Mouse (Mus musculus) liver, embryonic 15.5 days (tissue): ENCODE measurements at regions not wholly inside any gene's neighbourhood (a gene's known extent, or its start where the extent isn't known, plus 50 kb on each side); places are given as distances from the start of the nearest gene placed in this dataset.

Experiments used
- ATAC-seq: fragments of 200-750 bp; cut with Nextera tagmentation; 2 replicates; pipeline ENCODE4 v1.8.0; 2017; ENCODE audit warnings: moderate number of reproducible peaks, mild to moderate bottlenecking, moderate library complexity; ENCODE audit not compliant: insufficient read depth
- H3K27ac ChIP-seq: fragments of 300-500 bp; sonication (generic); replicated peaks from 2 replicates; pipeline ENCODE4 v1.5.1; 2015; ENCODE audit warnings: mild to moderate bottlenecking, inconsistent platforms
- H3K27me3 ChIP-seq: fragments of 300-500 bp; sonication (generic); 2 replicates; pipeline ENCODE4 v1.6.1; 2015; ENCODE audit warnings: mild to moderate bottlenecking, inconsistent platforms
- H3K36me3 ChIP-seq: fragments of 300-500 bp; sonication (generic); replicated peaks from 2 replicates; pipeline ENCODE4 v1.6.1; 2015; ENCODE audit warnings: moderate library complexity, mild to moderate bottlenecking, inconsistent platforms
- H3K4me1 ChIP-seq: fragments of 300-500 bp; sonication (generic); replicated peaks from 2 replicates; pipeline ENCODE4 v1.6.1; 2015; ENCODE audit warnings: inconsistent platforms
- H3K4me2 ChIP-seq: fragments of 300-500 bp; sonication (generic); 2 replicates; pipeline ENCODE4 v1.6.1; 2015; ENCODE audit warnings: moderate library complexity, mild to moderate bottlenecking, inconsistent platforms
- H3K4me3 ChIP-seq: fragments of 300-500 bp; sonication (generic); replicated peaks from 2 replicates; pipeline ENCODE4 v1.5.1; 2015; ENCODE audit warnings: mild to moderate bottlenecking, inconsistent platforms
- H3K9ac ChIP-seq: fragments of 300-500 bp; sonication (generic); 2 replicates; pipeline ENCODE4 v1.6.1; 2015; ENCODE audit warnings: moderate library complexity, mild to moderate bottlenecking, inconsistent platforms
- H3K9me3 ChIP-seq: fragments of 300-500 bp; sonication (generic); replicated peaks from 2 replicates; pipeline ENCODE4 v1.6.1; 2016; ENCODE audit warnings: inconsistent platforms
- WGBS: fragments of 180-500 bp; shearing (Covaris S2); methylation state at CpG from one replicate; pipeline ENCODE4 v1.1.7; 2015; ENCODE audit warnings: mixed read lengths; ENCODE audit not compliant: insufficient replicate concordance; 5-methylcytosine and 5-hydroxymethylcytosine counted together

DNA sequence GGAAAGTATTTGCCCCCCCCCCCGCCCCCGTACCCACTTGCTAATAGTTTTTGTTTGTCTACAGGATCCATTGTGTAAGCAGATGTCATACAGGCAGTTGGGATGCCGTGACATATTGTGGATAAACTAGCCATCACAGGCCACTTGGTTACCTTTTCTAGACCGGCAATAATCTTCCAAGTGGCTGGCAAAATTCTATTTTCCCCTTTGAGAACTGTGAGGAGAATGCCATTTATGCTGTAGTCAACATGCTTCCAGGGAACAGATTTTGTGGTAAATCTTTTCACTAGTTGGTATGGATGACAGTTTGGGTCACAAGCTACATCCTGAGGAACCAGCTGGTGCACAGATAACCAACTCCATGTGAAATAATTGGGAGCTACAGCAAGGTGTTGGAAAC, 456.5 kb upstream of the Plxna2 start:
- no peak for ATAC-seq
- Histone ChIP-seq H3K9me3 (no peaks in the 10 kb centered on the region), H3K36me3 (no peaks in the 10 kb centered on the region), H3K27ac (no peak overlapping the region), H3K9ac (no peak overlapping the region), H3K4me2 (no peak overlapping the region), H3K27me3 (no peaks in the 10 kb centered on the region), H3K4me3 (no peak overlapping the region), H3K4me1 (no peaks in the 10 kb centered on the region)
- 57% methylated on average over 4 of the region's 4 CpGs for WGBS

DNA sequence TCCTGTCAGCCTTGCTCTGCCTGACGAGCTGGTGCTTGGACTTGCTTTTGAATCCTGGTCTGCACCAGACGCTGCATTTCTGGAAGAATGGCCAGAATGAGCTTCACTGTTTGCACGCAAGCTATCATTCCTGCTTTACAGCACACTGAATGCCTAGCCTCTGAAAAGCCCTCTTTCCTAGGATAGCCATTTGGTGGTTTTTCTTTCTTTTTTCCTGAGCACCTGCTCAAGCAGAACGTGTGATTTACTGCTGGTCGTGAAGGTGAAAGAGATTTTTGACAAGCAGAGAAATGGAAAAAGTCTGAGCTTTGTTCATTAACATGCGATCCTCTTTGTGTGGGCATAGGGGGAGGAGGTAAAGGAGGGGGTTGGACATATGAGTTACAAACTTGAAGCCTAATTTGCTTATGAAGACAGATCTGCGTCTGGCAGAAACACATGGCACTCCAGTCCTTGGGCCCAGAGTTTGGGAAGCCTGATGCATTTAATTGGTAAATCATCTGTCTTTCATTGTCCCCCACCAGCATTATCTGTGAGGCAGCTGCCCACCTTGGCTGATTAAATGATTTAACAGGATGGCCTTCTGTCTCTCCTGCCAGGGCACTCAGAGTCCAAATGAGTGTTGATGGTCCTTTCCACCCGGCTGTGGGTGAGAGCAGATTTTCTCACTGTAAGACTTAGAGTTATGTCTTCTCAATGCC, 457.1 kb upstream of the Plxna2 start:
- Histone ChIP-seq H3K4me3 (no peak overlapping the region), H3K9ac (no peak overlapping the region), H3K4me1 (no peaks in the 10 kb centered on the region), H3K27me3 (no peaks in the 10 kb centered on the region), H3K9me3 (no peaks in the 10 kb centered on the region), H3K36me3 (no peaks in the 10 kb centered on the region), H3K4me2 (no peak overlapping the region), H3K27ac (no peak overlapping the region)
- 60% methylated on average over 8 of the region's 8 CpGs for WGBS
- no peak for ATAC-seq

DNA sequence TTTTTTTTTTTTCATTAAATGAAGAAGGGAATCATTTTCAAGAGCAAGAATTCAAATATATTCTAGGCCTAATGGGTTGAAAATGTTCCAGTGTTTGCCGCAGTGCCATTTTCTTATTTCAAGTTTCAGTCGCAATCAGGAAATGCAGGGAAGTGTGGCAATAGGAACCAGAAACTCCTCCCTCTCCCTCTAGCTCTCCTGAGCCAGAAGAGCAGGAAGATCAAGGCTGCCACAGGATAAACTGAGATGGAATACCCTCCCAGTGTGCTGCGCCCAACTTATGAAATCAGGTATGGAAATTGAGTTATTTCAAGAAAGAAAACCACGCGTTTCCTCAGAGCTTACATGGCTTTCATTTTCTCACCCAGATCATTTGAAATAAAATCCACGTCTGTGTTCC, 460.8 kb upstream of the Plxna2 start:
- Histone ChIP-seq H3K9ac (no peak overlapping the region), H3K27ac (no peak overlapping the region), H3K4me2 (no peak overlapping the region), H3K36me3 (no peaks in the 10 kb centered on the region), H3K9me3 (no peaks in the 10 kb centered on the region), H3K4me1 (no peaks in the 10 kb centered on the region), H3K4me3 (no peak overlapping the region), H3K27me3 (no peaks in the 10 kb centered on the region)
- 65% methylated on average over 6 of the region's 6 CpGs for WGBS
- no peak for ATAC-seq

DNA sequence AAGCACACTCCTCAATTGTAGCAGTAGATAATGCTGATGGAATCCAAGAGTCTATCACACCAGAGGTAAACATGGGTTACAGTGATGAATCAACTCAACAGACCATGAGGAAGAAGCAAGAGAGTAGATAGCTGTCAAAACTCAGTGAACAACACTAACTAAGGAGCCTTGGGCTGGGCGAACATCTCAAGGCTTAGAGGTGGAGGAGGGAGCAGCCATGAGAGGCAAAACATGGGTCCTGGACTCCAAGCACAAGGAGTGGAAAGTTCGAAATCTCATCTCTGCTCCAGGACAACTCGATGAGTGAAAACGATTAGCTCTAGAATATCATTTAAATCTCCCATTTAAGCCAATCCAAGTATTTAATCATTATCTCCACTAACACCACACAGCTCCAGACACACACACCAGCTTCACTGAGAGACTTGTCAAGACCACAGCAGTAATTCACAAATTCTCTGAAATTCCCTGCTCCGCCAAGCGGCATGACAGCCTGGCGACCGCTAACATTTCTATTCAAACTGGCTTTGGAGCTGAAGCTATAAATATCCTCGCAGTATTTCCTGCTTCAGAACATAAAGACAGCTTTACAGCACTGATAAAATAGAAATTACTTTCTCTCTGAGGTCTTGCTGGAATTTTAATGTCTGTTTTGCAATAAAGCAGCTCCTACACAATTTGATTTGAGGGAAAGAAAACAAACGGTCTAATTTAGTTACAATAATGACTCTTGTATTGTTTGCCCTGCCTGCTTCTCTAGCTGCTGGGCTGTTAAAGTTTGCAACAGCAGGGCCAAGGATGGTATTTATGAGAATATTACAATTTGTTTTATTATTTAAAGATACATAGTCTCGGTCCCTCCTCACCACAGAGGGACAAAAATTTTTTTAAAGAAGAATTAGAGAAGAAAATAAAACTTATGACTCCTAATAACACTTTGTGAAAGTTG, 469.3 kb upstream of the Plxna2 start:
- WGBS, result 33% methylated on average over 11 of the region's 11 CpGs
- H3K4me3 ChIP-seq, result no peak overlapping the region
- H3K9me3 ChIP-seq, result no peaks in the 10 kb centered on the region
- ATAC-seq, result no peak
- H3K36me3 ChIP-seq, result no peaks in the 10 kb centered on the region
- no peaks in the 10 kb centered on the region for H3K27me3 ChIP-seq
- H3K4me2 ChIP-seq, result no peak overlapping the region
- H3K9ac ChIP-seq, result no peak overlapping the region
- H3K27ac ChIP-seq, result no peak overlapping the region
- no peaks in the 10 kb centered on the region for H3K4me1 ChIP-seq

DNA sequence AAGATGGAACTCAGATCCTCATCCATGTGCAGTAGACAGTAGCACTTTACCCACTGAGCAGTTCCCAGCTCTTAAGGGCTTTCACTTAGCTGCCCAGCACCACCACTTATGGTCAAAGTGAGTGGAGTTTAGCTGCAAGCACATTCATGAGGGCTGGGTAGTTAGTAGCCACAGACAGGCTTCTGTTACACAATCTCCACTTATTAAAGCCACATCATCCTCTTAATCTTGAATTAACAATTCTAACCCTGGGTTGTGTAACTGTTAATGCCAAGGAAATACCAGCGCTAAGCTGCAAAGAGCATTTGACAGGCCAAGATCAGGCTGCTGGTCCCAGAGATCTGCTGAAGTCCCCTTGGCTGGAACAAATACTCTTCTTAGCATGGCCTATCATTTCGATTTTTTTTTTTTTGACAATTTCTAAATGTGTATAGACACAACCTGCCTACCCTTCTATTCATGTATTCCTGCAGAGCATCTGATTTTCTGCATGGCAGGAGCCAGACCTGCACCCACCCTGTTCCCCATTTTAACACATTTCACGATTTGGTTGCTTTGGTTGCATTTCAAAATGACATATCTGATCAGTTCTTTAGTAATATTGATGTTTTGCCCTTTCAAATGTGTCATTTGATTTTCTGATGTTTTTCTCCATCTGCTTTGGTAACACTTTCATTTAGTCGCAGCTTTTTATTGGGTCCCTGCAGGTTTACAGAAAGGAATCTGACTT, 500.2 kb upstream of the Plxna2 start:
- no peak overlapping the region for H3K4me2 ChIP-seq
- no peaks in the 10 kb centered on the region for H3K9me3 ChIP-seq
- ATAC-seq, result no peak
- no peak overlapping the region for H3K4me3 ChIP-seq
- H3K4me1 ChIP-seq, result no peaks in the 10 kb centered on the region
- no peak overlapping the region for H3K27ac ChIP-seq
- no peaks in the 10 kb centered on the region for H3K36me3 ChIP-seq
- WGBS, result 46% methylated on average over 4 of the region's 4 CpGs
- no peak overlapping the region for H3K9ac ChIP-seq
- H3K27me3 ChIP-seq, result no peaks in the 10 kb centered on the region

DNA sequence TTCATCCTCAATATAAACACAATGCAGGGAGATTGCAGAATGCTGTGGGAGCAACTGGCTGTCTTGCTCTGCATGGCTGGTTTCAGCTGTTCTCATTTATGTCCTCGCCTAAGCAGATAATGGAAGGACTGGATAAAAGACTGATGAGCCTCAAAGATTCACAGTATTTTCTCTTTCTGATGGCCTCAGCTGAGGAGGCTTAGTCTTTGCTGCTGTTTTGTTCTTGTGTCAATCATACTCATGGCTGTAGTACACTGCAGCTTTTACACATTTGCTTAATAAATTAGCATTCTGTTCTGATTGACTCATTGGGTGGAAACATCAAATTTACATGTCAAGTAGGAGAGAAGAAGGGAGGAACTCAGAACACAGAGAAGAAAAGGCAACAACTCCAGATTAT, 503.6 kb upstream of the Plxna2 start:
- Histone ChIP-seq H3K9me3 (no peaks in the 10 kb centered on the region), H3K4me1 (no peaks in the 10 kb centered on the region), H3K4me3 (no peak overlapping the region), H3K27ac (no peak overlapping the region), H3K27me3 (no peaks in the 10 kb centered on the region), H3K9ac (no peak overlapping the region), H3K4me2 (no peak overlapping the region), H3K36me3 (no peaks in the 10 kb centered on the region)
- WGBS, result 37% methylated on average over 1 of the region's 1 CpGs
- no peak for ATAC-seq

DNA sequence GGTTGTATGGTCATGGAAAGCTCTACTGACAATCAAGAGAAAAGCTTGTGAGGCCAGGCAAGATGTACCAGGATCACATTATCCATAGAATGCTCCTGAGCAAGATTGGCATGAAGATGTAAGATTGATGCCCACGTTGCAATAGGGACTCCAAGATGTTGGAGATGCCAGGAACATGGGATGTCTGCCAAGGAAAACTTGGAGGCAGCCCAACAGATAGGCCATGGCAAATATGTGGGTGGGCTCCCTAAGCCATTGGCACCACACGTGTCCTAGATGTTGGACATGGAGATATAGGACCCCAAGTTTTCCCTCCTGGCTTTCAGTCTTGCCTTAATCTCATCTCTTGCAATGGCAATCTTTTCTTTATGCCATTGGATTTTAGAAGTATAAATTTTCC, 506.1 kb upstream of the Plxna2 start:
- ATAC-seq, result no peak
- H3K4me2 ChIP-seq, result no peak overlapping the region
- no peaks in the 10 kb centered on the region for H3K9me3 ChIP-seq
- H3K4me1 ChIP-seq, result no peaks in the 10 kb centered on the region
- H3K9ac ChIP-seq, result no peak overlapping the region
- no peak overlapping the region for H3K27ac ChIP-seq
- no peaks in the 10 kb centered on the region for H3K27me3 ChIP-seq
- no peaks in the 10 kb centered on the region for H3K36me3 ChIP-seq
- WGBS, result 45% methylated on average over 2 of the region's 2 CpGs
- H3K4me3 ChIP-seq, result no peak overlapping the region

DNA sequence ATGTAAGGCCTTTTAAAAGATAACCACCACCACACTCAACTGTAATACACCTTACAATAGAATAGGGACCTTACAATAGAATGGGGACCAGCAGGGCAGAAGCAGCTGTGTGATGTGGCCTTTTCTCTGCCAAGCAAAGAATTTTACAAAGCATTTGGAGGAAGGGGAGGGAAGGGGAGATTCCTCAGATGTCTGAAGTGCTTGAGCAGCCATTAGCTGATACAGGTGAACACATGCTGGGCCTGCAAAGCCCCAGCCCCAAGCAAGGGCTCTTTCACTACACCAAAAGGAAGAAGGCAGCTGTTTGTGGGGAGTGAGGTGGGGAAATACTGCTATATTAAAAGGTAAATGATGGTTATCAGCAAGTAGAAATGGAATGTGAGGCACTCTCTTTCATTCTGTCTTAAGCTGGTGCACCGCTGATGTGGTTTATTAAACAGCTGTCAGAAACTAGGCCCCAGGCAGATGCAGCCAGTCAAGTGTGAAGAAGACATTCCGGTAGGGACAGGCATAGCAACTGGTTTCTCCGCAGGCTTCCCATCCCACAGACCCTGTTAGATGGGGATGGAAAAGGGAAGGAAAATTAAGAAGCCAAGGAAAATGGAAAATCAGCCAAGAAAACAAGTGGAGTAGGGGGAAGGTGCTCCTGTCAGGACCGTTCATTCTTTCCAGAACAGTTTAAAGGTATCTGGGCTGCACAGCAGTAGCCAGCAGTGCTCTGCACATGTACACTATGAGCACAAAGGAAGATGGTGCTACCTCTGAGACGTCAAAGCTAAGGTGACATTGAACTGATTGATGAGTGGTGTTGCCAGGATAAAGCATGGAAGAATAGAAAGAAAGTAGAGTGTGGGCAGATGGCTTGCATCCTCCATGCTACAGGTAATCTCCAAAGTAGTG, 508.6 kb upstream of the Plxna2 start:
- Histone ChIP-seq H3K9ac (no peak overlapping the region), H3K9me3 (no peaks in the 10 kb centered on the region), H3K4me2 (no peak overlapping the region), H3K27ac (no peak overlapping the region), H3K4me1 (no peaks in the 10 kb centered on the region), H3K4me3 (no peak overlapping the region), H3K27me3 (no peaks in the 10 kb centered on the region), H3K36me3 (no peaks in the 10 kb centered on the region)
- WGBS, result 55% methylated on average over 5 of the region's 5 CpGs
- ATAC-seq, result no peak

DNA sequence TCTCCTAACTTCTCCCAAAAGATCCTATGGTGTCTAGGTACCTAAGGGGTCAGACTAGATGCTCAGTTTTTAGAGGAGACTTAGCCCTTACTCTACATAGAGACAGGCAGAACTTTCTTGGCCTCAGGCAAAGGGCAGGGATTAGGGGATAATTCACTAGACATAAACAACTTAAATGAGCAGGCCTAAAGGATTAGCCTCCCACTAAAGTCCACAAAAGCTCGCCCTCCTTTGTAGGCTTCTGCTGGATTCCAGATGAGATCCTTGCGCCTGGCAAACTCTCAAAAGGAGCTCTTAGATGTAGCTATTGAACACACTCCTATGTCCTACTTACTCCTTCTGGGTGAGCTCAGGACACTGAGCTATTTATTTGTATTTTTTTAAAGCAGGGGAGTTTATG, 509.9 kb upstream of the Plxna2 start:
- no peaks in the 10 kb centered on the region for H3K4me1 ChIP-seq
- 42% methylated on average over 2 of the region's 2 CpGs for WGBS
- ATAC-seq, result no peak

DNA sequence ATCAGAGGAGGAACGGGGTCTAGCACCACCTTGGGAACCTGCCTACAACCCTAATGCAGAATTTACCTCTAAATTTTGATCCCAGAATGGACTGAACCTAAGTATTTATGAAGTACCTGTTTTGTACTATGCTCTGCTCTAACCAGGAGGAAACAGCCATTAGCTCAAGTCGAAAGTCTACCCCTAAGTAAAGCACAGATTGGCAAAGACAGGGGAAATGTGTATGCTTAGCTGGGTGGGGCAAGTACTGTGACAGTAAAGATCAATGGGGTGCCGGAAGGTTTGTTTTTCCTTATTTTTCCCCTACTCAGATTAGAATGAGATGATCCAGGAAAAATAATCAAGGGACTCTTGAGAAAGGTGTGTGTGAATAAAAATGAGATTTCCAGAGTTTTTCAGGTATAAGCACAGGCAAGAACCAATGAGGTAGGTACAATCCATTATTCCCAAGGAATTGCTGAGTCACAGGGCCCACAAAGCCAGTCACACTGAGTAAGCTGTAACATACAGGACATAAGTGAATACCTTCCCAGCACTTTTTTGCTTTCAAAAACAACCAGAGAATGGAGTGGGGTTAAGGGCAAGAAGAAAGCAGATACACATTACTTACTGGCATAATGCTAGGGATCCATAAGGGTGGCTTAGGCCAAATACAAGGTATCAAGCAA, 510.6 kb upstream of the Plxna2 start:
- Histone ChIP-seq H3K4me2 (no peak overlapping the region), H3K4me3 (no peak overlapping the region), H3K9me3 (no peaks in the 10 kb centered on the region), H3K27me3 (no peaks in the 10 kb centered on the region), H3K4me1 (no peaks in the 10 kb centered on the region), H3K9ac (no peak overlapping the region), H3K27ac (no peak overlapping the region), H3K36me3 (no peaks in the 10 kb centered on the region)
- no peak for ATAC-seq
- whole genome bisulfite sequencing, result 54% methylated on average over 3 of the region's 3 CpGs

More for the DNA sequence above, 509.9 kb upstream of the Plxna2 start:
- Histone ChIP-seq H3K4me3 (no peak overlapping the region), H3K4me2 (no peak overlapping the region), H3K9ac (no peak overlapping the region), H3K27me3 (no peaks in the 10 kb centered on the region), H3K9me3 (no peaks in the 10 kb centered on the region), H3K36me3 (no peaks in the 10 kb centered on the region), H3K27ac (no peak overlapping the region)
